10 mouse cellular contexts compared by ENCODE assay signal in genomic region chr10:7140282-7140681, GRCm38 (mm10).
A peak's percentile ranks its signal among the peaks of the same experiment; 100 is the strongest.
DNase-seq lines count a peak whose midpoint lies in the region; ATAC-seq lines count a peak whose summit lies in the region.
"Had no signal": no experiment of that assay in that cellular context is flagged by ENCODE, and none has a peak within 500 bp of the region (broad histone marks: within the 10 kb centered on the region; RNA-seq: fewer than 3 reads in every experiment).

No protein-coding gene starts in this region.

- H3K27ac ChIP-seq in midbrain, embryonic 16.5 days (ENCODE audit: low read length), result no peak overlapping the region
- H3K27ac ChIP-seq: limb, embryonic 12.5 days had no signal

- H3K4me2 ChIP-seq in midbrain, embryonic 16.5 days (ENCODE audit: low read length), result no peak overlapping the region
- H3K4me2 ChIP-seq: limb, embryonic 12.5 days had no signal

- 25% methylated on average over 6 of the region's 6 CpGs for WGBS in large intestine, adult 2 months
- WGBS in midbrain, embryonic 16.5 days, result 90% methylated on average over 6 of the region's 6 CpGs

- ATAC-seq in midbrain, embryonic 16.5 days, result no peak

- no peak overlapping the region for H3K9ac ChIP-seq in midbrain, embryonic 16.5 days (ENCODE audit: low read depth, low read length)
- H3K9ac ChIP-seq: limb, embryonic 12.5 days had no signal

- H3K4me3 ChIP-seq in midbrain, embryonic 16.5 days (ENCODE audit: low read depth, low read length), result no peak overlapping the region
- H3K4me3 ChIP-seq: limb, embryonic 12.5 days had no signal

- peak; percentile 28 for DNase-seq in lung, postnatal 36 days
- DNase-seq in lung, postnatal 14 days, result no peak
- peak; percentile 81 for DNase-seq in kidney, adult 18-20 months
- peak; percentile 95 for DNase-seq in large intestine, adult 2 months (ENCODE audit: low read depth, low spot score)
- no peak for DNase-seq in layer of hippocampus, postnatal 10 days (ENCODE audit: low spot score in 2 of 2)
- DNase-seq in cerebellum, adult 8-10 months, result no peak
- DNase-seq: gastrocnemius, postnatal 25 days; retina, postnatal 1 day had no signal

- no peaks in the 10 kb centered on the region for H3K9me3 ChIP-seq in midbrain, embryonic 16.5 days (replicated peaks; ENCODE audit: control insufficient read depth, low read length, poor library complexity, severe bottlenecking)
- H3K9me3 ChIP-seq: limb, embryonic 12.5 days had no signal

- no peaks in the 10 kb centered on the region for H3K4me1 ChIP-seq in midbrain, embryonic 16.5 days (ENCODE audit: control insufficient read depth, insufficient read depth, low read length)

- H3K36me3 ChIP-seq in midbrain, embryonic 16.5 days (ENCODE audit: control insufficient read depth, insufficient read depth, low read length), result no peaks in the 10 kb centered on the region

- H3K27me3 ChIP-seq in midbrain, embryonic 16.5 days (ENCODE audit: control insufficient read depth, insufficient read depth, low read depth, low read length), result no peaks in the 10 kb centered on the region
- H3K27me3 ChIP-seq: limb, embryonic 12.5 days had no signal

Comparison
In these comparisons a context has a peak if more than half of its experiments do, and no peak if none do; other contexts are left out.
1. DNase-seq: peak in lung, postnatal 36 days (single experiment), kidney, adult 18-20 months (single experiment) and large intestine, adult 2 months (single experiment); none in lung, postnatal 14 days (single experiment), layer of hippocampus, postnatal 10 days (0 of 2) and cerebellum, adult 8-10 months (single experiment).